Mouse (Mus musculus) testis, adult 2 months (tissue): ENCODE measurements around the gene Cacng7.

Experiments
- CTCF ChIP-seq: fragments of 200-500 bp; IDR thresholded peaks from 2 replicates; pipeline ENCODE4 v1.5.1; 2012; ENCODE audit warnings: low read depth, mild to moderate bottlenecking, inconsistent platforms, low read length, moderate library complexity; ENCODE audit not compliant: control insufficient read depth, insufficient read depth, insufficient replicate concordance
- POLR2A ChIP-seq: fragments of 200-500 bp; IDR thresholded peaks from 2 replicates; pipeline ENCODE4 v1.6.1; 2012; ENCODE audit warnings: low read depth, mild to moderate bottlenecking, inconsistent platforms, low read length, moderate library complexity; ENCODE audit not compliant: control insufficient read depth

DNA sequence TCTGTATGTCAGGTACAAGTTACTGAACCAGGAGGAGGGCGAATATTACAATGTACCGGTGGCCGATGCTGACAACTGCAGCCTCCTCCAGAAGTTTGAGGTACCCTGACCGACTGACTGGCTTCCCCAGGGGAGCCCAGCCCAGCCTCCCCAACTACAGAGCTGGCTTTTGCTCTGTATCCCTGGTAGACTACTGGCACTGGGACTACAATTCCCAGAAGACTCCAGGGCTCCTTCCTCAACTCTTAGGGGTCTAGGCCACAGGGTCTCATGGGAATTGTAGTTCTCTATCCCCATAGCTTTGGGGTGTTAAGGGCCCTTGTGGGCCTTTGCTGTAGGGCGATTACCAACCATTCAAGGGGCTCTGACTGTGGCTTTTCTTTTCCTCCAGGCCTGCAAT is 18.6 kb upstream of the Cacng7 start:
- TF ChIP-seq POLR2A (no peak), CTCF (no peak)
